Mouse (Mus musculus): ENCODE measurements around the gene Cdiptos.
A peak's percentile ranks its signal among the peaks of the same experiment; 100 is the strongest.

The Cdiptos gene

DNA sequence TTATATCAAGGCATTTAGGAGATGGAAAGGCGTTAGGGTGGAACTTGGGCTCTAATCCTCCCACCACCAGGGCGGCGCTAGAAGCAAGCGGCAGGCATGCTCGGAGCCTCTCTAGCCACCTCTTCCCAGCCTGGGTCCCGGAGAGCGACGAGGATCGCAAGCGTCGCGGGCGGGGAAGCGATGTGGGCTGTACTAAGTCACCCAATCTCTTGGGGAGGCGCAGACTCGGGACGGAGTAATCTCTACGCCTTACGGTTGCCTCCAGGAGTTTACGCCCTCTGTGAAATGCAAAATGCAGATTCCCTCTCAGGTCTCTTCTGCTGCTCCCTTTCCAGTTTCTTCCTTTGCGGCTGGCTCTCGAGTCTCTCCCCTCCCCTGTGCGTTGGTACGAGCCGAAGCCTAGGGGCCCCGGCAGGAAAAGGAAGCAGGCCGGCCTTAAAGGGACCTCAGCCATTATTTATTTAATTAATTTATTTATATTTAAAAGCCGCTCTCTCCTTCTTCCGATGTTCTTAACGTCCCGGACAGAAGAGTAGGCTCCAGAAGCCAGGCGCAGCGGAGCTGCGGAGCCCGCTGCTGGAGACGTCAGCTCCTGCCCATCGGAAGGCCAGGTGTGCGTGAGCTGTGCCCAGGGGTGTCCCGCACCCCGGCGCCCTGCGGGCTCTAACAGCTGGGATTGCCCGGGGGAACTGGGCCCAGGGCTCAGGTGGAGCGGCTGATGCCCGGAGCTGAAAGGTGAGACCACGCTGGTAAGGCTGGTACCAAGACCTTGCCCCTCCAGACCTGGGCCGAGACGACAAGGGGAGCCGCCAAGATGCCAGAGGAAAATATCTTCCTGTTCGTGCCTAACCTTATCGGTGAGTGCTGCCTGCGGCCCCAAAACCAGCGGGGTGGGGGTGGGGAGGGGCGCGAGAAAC lies at the start of gene Cdiptos:
TSS of gene Cdiptos (minus strand) at position 149 of the 917 bp plus-strand sequence.
- peak; percentile 98 for DNase-seq (ENCODE audit: inconsistent ontology term)

DNA sequence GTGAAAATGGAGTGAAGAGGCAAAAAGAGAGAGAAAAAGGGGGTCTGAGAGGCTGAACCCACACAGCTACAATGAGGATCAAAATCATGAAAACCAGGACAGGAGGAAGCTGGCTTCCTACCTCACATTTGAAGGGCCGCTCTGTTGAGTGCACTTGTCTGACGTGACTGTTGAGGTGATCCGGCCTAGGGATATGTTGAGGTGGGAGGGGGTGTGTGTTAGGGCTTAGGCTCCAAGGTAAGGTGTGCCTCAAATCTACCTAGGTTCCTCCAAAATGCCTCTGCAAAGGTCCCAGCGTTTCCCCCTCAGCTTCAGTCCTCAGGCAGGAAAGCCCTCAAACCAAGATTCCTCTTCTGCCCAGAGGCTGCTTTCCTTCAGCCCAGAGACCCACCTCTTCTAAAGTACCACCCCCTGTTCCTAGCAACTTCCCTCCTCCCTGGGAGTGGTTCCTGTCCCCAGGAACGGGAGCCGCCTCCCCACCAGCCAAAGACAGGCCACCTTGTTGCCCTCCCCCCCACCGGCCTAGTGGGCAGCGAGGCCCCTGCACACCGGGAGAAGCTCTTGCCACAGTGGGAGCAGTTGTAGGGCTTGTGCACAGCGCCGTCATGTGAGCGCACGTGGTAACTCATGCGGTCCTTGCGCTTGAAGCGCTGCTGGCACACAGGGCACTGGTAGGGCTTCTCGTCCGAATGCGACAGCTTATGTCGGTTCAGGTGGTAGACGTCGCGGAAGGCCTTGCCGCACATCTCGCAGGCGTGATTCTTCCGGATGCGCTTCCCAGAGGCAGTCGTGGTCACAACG lies 49.1 kb upstream of the Cdiptos start:
- peak; percentile 82 for DNase-seq (ENCODE audit: inconsistent ontology term)

DNA sequence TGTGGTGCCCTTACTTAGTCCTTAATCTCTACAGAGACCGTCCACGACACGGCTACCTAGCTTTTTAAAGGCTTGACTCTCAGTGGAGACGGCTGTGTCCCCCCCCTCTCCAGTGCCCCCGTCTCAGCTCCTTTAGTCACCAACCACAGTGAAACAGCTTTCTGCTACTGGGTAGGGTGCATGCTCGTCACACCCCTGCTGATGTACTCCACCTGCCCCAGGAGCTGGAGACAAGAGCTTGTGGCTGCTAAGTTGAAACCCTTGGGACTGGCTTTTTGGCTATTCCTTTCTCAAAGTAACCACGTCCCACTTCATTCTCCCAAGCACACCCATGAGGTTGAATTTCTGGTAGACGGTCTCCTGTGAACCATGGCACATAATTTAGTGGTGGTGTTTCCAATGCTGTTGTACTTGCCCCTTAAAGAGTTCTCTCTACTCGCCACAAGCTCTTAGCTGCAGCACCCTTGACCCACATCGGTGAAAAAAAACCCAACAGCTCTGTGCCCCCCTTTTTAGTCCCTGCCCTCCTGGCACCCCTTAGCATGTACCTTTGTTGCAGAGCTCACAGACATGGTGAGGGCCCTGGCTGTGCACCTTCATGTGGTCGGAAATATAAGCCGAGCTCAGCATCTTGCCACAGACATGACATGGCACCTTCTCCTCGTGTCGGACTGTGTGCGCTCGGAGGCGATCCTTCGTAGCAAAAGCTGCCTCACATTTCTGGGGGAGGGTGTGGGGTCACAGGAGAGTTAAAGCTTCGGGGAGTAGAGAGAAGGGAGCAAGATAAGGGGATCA lies 48.2 kb upstream of the Cdiptos start:
- no peak for DNase-seq (ENCODE audit: inconsistent ontology term)

DNA sequence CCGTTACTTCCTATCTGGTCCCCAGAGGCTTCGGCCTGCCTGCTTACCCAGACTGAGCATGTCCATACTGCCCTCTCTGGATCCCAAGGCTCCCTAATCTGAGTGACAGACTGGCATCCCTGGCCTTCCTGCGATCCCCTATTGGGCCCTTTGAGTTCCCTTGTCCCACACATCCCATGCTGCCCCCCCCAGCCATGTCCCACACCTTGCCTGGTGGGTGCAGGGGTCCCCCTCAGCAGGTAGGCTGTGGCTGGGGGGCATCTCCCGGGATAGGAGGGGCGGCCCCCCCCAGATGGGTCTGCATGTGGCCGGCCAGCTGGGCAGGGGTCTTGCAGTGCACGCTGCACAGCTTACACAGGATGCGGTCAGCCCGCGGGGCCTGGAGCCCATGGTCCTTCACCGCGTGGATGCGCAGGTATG lies 47.4 kb upstream of the Cdiptos start:
- no peak for DNase-seq (ENCODE audit: inconsistent ontology term)

DNA sequence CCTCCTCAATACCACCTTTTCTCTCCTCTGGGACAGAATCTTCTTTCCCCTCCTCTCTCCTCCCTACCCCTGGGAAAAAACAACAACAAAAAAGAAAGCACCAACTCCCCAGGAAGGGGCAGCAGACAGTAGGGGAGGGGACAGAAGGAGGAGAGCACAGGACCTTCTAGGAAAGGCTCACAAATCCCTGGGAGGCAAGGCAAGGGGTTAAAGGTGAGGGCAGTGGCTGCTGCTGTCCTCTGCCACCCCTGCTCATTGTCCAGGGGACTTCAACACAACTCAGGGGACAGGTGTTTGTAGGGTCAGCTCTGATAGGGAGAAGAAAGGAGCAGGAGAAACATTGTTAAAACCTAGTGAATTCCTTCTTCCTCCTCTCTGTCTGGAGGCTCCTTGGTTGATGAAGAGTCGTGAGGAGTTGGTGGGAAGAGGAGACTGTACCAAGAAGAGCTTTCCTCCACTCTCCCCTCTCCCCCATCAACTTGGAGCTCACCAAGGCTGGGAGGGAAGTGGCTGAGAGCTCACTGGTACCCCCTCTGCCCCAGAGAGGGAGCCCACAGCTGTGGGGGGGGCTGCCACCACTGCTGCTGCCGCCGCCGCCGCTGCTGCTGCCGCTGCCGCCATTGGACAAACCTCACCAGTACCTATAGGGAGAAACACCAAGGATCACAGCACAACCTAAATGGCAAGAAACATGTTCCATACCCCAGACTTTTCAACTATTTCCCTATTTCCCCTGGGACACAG lies 46.8 kb upstream of the Cdiptos start:
- no peak for DNase-seq (ENCODE audit: inconsistent ontology term)

DNA sequence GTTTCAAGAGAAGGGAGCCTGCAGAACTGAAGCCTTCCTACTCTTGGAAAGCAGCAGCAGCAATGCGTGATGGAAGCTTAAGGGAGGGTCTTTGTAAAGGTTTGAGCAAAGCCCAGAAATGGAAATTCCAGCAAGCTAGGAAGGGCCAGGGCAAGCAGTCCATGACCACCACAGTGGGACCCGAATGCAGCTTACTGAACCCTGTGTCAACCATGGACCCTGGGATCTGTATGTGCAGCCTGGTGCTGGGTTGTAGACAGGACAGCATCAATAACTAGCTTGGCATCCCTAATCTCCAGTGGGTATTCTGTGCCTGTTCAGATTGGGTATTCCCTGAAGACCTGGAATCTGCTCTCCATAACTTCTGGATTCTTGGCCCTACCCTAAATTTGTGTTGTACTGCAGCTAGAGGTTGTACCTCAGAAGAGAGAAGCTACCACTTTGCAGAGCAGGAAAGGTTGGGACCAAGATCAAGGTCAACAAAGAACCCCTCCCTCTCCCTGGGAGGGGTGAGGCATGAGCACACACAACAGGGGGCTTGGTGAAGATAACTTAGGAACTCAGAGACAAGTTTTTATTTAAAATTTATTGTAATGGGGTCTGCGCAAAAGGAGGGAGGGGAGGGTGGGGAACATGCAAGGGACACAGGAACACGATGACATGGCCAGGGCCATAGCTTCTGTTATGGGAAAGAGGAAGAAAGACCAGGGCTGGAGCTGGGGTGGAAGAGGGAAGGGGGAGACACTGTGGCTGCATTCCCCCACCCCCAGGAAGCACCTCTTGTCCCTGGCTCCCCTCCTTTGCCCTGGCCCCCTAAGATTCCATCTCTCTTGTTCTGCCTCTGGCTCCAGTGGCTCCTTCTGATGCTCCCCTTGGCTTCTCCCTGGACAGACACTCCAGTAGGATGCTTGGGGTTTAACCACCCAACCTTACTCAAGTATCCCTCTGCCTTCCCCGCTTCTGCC lies 45.9 kb upstream of the Cdiptos start:
- DNase-seq (ENCODE audit: inconsistent ontology term) = no peak

DNA sequence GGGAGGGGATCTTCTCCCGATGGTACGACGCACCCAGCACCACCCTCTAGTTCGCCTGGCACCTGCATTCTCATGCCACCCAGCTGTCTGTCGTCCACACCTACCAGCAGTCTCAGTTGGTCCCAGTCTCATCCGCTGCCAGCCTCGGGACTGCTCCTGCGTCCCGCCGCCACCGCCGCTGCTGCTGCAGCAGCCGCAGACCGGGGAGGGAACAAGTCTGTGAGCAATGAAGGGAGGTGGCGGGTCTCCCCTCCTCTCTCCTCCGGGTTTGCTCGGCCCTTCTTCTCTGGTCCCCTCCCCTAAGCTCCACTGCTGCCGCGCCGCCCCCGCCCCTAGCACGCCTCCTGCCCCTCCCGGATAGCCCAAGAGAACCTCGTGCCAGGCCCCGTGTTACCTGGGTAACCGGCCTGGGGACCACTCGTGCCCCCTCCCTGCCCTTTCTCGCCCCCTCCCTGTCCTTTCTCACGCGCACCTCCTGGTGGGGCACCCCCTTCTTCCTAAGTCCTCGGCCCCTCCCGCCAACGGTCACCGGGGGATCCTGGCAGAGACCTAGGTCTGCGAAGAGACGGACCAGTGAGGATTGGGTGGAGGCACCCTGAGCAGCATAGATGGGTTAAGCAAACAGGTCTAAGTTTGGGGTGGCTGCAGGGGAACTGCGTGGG lies 45.1 kb upstream of the Cdiptos start, which contains the start of the genes Gm42742 and Prrt2:
TSS of gene Gm42742 (minus strand) at position 197 of the 662 bp plus-strand sequence.
TSS of gene Prrt2 (minus strand) at position 311 of the 662 bp plus-strand sequence.
- peak; percentile 78 for DNase-seq (ENCODE audit: inconsistent ontology term)

DNA sequence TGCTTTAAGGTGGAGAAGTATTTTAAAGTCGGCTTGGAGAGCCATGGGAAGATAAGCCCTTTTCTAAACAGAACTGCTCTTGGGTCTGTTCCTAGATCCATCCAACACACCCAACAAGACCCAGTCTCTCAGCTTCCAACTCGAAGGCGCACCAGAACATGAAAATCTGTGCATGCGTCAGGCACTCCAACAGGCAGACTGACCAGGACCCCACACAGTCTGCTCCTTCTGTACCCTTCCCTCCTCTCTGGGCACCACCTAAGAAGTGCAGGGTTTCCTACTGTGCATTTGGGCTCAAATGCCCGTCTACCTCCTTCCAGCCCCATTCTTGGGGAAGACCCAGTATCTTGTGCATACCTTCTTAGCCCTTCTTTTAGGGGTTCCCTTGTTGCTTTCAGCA lies 44.6 kb upstream of the Cdiptos start:
- DNase-seq (ENCODE audit: inconsistent ontology term) = peak; percentile 29

DNA sequence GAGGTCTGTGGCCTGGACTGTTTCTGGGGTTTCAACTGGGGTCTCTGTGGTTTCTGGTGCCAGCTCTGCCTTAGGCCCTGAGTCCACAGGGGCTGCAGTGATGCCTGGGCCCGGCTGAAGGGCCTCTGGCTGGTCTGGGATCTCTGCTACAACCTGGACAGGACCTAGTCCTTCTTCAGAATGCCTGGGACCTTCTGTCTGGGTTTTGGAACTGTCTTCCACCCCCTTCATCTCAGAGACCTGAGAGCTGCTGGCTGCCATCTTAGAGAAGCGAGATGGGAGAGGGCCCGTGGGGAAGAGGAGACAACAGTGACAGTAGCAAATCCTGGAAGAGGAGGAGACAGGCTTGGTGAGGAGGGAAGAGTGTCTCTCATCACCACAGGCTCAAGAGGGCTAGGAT lies 44.1 kb upstream of the Cdiptos start:
- DNase-seq (ENCODE audit: inconsistent ontology term) = no peak

DNA sequence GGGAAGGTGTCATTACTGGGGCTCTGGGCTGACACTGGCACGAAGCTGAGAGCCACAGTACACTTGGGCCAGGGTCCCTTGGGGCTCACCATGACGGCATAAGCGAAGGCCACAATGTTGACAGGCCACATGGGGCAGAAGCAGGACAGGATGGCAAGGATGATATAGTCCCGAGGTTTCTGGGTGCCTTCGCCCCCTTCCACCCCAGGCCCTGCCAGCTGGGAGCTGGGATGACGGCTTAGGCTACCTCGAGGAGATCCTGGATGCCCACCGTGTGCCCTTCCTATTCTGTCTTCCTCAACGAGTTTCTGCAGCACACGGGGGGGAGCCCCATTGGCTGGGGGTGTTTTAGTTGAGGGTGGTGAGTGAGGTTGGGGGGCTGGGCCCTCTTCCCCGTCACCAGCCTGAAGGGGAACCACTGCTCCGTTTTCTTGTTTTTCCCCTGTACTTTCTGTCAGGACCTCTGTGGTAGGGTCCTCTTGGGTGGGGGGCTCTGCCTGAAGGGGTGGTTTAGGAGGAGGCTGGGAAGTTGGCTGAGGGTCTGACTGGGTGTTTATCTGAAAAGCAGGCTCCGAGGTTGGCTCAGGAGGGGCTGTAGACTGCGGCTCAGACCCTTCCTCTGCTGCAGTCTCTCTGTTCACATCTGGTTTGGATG lies 43.5 kb upstream of the Cdiptos start:
- no peak for DNase-seq (ENCODE audit: inconsistent ontology term)

DNA sequence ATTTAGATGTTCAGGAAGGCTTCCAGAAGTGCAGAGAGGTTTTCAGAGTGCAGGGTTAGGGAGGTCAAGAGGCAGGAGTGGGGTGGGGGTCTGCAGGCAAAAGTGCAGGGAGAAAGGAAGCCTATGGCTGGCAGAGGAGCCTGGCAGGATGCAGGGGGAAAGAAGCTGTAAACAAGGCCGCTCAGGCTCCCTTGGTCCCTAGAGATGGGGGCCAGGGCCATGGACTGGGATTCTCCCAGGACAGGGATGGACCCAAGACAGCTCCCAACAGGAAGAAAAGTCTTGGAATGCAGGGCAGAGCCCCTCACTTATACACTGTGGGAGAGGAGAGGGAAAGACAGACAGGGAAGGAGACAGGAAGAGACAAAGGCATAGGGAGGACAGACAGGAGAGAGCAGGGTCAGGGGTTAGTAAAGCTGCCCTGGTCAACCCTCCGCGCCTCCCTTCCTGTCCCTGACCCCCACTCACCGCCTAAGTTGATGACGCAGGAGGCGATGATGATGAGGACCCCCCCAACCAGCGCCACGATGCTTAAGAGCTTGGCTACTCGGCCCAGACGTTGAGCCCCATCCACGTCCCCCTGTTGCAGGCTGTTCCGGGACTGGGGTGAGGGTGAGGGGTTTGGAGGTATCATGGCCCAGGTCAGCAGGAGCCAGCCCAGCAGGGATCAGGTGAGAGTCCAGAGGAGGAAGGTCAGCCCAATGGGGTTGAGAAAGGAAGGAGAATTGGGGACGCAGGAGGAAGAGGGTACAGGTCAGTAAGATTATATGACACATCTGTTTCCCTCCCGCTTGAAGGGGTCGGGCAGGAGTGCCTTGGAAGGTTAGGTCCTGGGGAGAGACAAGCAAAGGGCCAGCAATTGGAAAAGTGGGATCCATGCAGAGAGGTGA lies 42.8 kb upstream of the Cdiptos start:
- DNase-seq (ENCODE audit: inconsistent ontology term) = no peak

DNA sequence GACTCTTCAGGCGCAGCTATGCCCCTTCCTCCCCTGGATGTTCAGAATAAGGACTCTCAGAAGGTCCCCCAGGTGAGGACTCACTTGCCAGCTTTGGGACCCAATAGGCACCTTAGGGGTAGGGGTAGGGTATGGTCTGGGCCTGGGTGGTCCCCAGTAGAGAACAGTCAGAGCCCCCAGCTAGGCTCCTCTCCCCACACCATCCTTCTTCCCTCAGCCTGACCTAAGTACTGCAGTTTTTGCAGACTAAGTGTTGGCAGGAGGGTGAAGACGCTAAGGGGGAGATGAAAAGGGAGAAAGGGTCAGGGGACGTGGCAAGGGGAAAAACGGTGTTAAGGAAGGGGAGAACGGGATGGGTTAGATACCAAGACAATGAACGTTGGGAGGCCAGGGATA lies 42.0 kb upstream of the Cdiptos start:
- DNase-seq (ENCODE audit: inconsistent ontology term) = no peak

DNA sequence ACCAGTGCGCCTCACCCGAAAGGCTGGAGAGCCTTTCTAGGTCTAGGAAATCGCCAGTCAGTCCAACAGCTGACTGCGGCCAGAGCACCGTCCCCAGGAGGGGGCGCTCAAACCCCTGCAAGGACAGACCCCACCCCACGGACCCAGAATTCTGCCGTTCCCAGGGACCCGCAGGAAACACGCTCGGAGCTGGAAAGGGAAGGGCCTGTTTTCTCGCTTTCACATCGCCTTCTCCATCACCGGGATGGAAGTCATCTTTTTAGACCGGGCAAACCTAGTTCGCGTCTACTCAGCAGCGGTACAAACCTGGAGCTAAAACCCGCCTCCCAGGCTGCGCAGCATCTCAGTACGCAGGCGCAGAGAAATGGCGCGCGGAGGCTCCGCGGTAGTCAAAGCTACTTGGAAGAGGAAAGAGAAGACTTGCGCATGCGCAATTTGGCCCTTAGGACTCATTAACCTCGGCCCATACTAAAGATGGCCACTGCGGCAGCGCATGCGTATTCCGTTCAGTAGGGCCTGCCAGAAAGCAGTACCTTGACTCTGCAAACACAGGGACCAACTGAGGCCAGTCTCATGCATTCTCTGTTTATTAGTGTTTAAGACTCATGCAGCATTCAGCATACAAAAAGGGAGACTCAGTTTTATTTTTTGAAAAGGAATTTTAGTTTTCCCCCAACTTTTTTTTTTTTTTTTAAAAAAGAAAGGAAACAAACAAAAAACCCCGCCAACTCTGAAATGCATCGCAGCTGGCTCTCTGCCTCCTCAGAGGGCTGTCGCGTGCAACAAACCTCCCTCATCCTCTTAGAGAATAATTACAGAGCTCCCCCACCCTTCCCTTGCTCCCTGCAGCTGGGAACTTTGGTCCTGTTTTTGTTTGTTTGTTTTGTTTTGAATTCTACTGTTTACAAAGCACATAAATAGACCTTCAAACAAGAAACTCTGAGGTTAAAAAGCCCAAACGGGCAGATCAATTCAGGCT lies 41.4 kb upstream of the Cdiptos start, which contains the start of gene Pagr1a:
TSS of gene Pagr1a (minus strand) at position 382 of the 979 bp plus-strand sequence.
- peak; percentile 95 for DNase-seq (ENCODE audit: inconsistent ontology term)

DNA sequence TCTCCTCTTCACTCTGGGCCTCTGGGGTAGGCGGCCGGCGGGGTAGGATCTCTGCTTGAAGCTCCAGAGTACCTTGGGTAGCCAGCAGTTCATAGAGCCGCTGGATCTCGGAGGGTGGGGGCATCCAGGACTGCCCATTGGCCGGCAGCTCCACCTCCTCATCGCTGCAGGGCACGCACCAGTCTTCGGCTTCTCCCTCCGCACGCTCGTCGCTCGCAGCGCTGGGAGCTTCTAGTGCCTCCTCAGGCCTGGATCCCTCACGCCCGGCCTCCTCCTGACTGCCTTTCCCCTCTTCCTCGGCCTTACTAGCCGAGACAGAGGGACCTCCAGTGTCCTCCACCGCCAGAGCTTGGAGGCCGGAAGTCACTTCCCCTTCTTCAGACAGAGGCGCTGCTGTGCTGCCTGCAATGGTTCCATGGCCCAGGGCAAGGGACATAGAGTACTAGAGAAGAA lies 40.6 kb upstream of the Cdiptos start:
- no peak for DNase-seq (ENCODE audit: inconsistent ontology term)

DNA sequence TGATC lies 40.4 kb upstream of the Cdiptos start, which contains the start of gene Pagr1b:
TSS of gene Pagr1b (minus strand) at position 4 of the 5 bp plus-strand sequence.
- DNase-seq (ENCODE audit: inconsistent ontology term) = no peak

DNA sequence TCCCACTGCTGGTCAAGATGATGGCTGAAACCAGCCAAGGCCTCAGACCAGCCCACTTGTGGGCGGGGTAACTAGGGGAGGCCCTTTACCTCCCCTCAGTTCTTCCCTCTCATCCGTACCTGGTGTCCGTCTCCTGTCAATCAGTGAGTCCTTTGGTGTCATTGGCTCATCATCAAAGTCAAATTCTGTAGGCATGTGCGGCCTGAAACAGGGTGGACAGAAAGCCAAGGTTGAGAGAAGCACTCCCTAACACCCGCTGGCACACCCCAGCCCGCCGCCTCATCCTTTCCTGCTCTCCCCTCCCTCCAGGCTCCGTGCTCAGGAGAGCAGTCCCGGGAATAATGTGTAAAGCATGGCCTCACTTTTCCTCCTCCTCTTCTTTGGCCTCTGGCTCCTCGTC lies 40.2 kb upstream of the Cdiptos start:
- peak; percentile 73 for DNase-seq (ENCODE audit: inconsistent ontology term)

DNA sequence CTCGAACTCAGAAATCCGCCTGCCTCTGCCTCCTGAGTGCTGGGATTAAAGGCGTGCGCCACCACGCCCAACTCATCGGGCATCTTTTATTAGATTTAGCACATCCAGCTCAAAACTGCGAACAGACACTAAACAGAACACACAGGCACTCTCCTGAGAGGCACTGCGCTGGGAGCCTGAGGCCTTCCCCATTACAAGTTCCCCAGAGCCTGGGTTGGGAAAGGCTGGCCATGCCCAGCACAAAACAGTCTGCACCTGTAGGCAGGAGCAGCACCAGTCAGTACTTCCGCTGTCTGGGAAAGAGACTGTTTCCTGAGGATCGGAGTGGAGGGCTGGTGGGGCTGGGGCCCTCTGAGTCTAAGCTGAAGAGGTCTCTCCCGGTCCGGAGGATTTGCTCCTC lies 39.1 kb upstream of the Cdiptos start:
- no peak for DNase-seq (ENCODE audit: inconsistent ontology term)
